Mouse (Mus musculus): Measurements from ENCODE around the gene Olfr1019. TPM values are rescaled to one million over a fixed set of nuclear protein-coding genes. Genes with fewer than 3 reads are reported as not detected.

Olfr1019 gene
- polyA plus RNA-seq, 1 experiment: not detected

DNA sequence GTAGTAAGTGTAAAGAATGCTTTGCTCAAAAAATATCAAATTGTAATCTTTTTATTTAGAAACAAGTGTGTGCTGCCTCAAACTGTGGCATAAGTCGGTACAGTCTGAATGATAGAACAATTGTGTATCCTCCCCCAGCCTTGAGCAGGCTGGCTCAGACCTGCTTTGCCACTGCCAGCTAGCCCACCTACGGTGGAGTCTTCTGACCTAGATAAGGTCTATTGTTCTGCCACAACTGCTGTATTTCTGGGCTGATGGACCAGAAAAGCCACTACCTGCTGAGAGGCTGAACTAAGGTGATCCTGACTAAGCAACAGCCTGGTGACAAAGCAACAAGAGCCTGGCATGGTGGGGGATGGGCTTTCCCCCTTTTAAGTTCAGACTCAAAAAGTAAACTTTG lies 53.0 kb downstream of the Olfr1019 start:
- Histone ChIP-seq H3K27ac (ENCODE audit: control insufficient read depth, insufficient read depth, low read length) (no peak overlapping the region), H3K36me3 (ENCODE audit: control insufficient read depth, insufficient read depth, low read length) (no peaks in the 10 kb centered on the region), H3K4me1 (replicated peaks; ENCODE audit: control insufficient read depth, insufficient read depth, low read length) (no peaks in the 10 kb centered on the region), H3K27me3 (ENCODE audit: control insufficient read depth, insufficient read depth, low read length) (no peaks in the 10 kb centered on the region), H3K4me3 (ENCODE audit: control insufficient read depth, insufficient read depth, low read length) (no peak overlapping the region)
- 85% methylated on average over 2 of the region's 2 CpGs for WGBS
- no peak for TF ChIP-seq CTCF (IDR thresholded peaks at IDR 0.05; ENCODE audit: borderline replicate concordance, control insufficient read depth, extremely low read depth, insufficient read depth, low read length, poor library complexity)
- TF ChIP-seq POLR2A (IDR thresholded peaks at IDR 0.05; ENCODE audit: control insufficient read depth, extremely low read depth, insufficient read depth, low read length, poor library complexity): no peak
- DNase-seq: no peak

Other genes with a start within 250 kb of the Olfr1019 start
- not detected in 2 replicates for gene Olfr1000, start 233.6 kb downstream of the Olfr1019 start, polyA plus RNA-seq (2012; rRNA removed)
- gene Olfr1002, start 194.8 kb downstream of the Olfr1019 start, polyA plus RNA-seq (2012; rRNA removed): not detected in 2 replicates
- gene Olfr154, start 181.0 kb downstream of the Olfr1019 start, polyA plus RNA-seq (2012; rRNA removed): not detected in 2 replicates
- not detected in 2 replicates for gene Olfr1006, start 166.7 kb downstream of the Olfr1019 start, polyA plus RNA-seq (2012; rRNA removed)
- not detected in 2 replicates for gene Olfr1008, start 156.1 kb downstream of the Olfr1019 start, polyA plus RNA-seq (2012; rRNA removed)
- gene Olfr1009, start 130.1 kb downstream of the Olfr1019 start, polyA plus RNA-seq (2012; rRNA removed): not detected in 2 replicates
- not detected in 2 replicates for gene Olfr1012, start 82.7 kb downstream of the Olfr1019 start, polyA plus RNA-seq (2012; rRNA removed)
- not detected in 2 replicates for gene Olfr1013, start 78.4 kb downstream of the Olfr1019 start, polyA plus RNA-seq (2012; rRNA removed)
- gene Olfr1014, start 72.8 kb downstream of the Olfr1019 start, polyA plus RNA-seq (2012; rRNA removed): not detected in 2 replicates
- gene Olfr1015, start 63.5 kb downstream of the Olfr1019 start, polyA plus RNA-seq (2012; rRNA removed): not detected in 2 replicates
- gene Olfr1016, start 42.9 kb downstream of the Olfr1019 start, polyA plus RNA-seq (2012; rRNA removed): not detected in 2 replicates
- gene Olfr1018, start 27.0 kb downstream of the Olfr1019 start, polyA plus RNA-seq (2012; rRNA removed): not detected in 2 replicates
- gene Olfr1020, start 1.5 kb upstream of the Olfr1019 start, polyA plus RNA-seq (2012; rRNA removed): not detected in 2 replicates
- not detected in 2 replicates for gene Olfr1022, start 23.1 kb upstream of the Olfr1019 start, polyA plus RNA-seq (2012; rRNA removed)
- gene Olfr1023, start 40.2 kb upstream of the Olfr1019 start, polyA plus RNA-seq (2012; rRNA removed): not detected in 2 replicates
- not detected in 2 replicates for gene Olfr1024, start 59.6 kb upstream of the Olfr1019 start, polyA plus RNA-seq (2012; rRNA removed)
- not detected in 2 replicates for gene Olfr1025-ps1, start 69.7 kb upstream of the Olfr1019 start, polyA plus RNA-seq (2012; rRNA removed)
- gene Olfr1026, start 76.1 kb upstream of the Olfr1019 start, polyA plus RNA-seq (2012; rRNA removed): not detected in 2 replicates
- gene Olfr1028, start 105.0 kb upstream of the Olfr1019 start, polyA plus RNA-seq (2012; rRNA removed): not detected in 2 replicates
- not detected in 2 replicates for gene Olfr1029, start 128.4 kb upstream of the Olfr1019 start, polyA plus RNA-seq (2012; rRNA removed)
- gene Olfr1030, start 133.8 kb upstream of the Olfr1019 start, polyA plus RNA-seq (2012; rRNA removed): not detected in 2 replicates
- not detected in 2 replicates for gene Olfr1031, start 144.8 kb upstream of the Olfr1019 start, polyA plus RNA-seq (2012; rRNA removed)
- gene Olfr1032, start 160.1 kb upstream of the Olfr1019 start, polyA plus RNA-seq (2012; rRNA removed): not detected in 2 replicates
- 0.39 and 0.56 TPM in 2 replicates for gene Olfr1033, start 175.2 kb upstream of the Olfr1019 start, polyA plus RNA-seq (2012; rRNA removed)
- gene Olfr1034, start 200.4 kb upstream of the Olfr1019 start, polyA plus RNA-seq (2012; rRNA removed): 0.04 TPM in 2 replicates
- not detected in 2 replicates for gene Olfr1036, start 228.5 kb upstream of the Olfr1019 start, polyA plus RNA-seq (2012; rRNA removed)
- gene Olfr1037, start 241.9 kb upstream of the Olfr1019 start, polyA plus RNA-seq (2012; rRNA removed): not detected in 2 replicates